11 mouse cellular contexts compared by ENCODE assay signal in genomic region chr4:118028994-118029393, GRCm38 (mm10).
DNase-seq lines count a peak whose midpoint lies in the region; ATAC-seq and TF ChIP-seq lines count a peak whose summit lies in the region.
"Had no signal": no experiment of that assay in that cellular context is flagged by ENCODE, and none has a peak within 500 bp of the region (broad histone marks: within the 10 kb centered on the region; RNA-seq: fewer than 3 reads in every experiment).

No protein-coding gene starts in this region.

- H3K9me3 ChIP-seq in lung, postnatal 0 days (ENCODE audit: low read length) = no peaks in the 10 kb centered on the region

- H3K4me2 ChIP-seq in lung, postnatal 0 days (replicated peaks; ENCODE audit: low read depth, low read length) = no peak overlapping the region

- H3K27ac ChIP-seq in lung, postnatal 0 days (ENCODE audit: low read length) = peak overlapping the region; percentile 47; the same call in 1 of the 2 replicates
- H3K27ac ChIP-seq: macrophage had no signal

- WGBS in lung, postnatal 0 days = 57% methylated on average over 9 of the region's 9 CpGs

- H3K27me3 ChIP-seq in lung, postnatal 0 days (replicated peaks; ENCODE audit: insufficient read depth, low read length) = no peaks in the 10 kb centered on the region

- H3K36me3 ChIP-seq in lung, postnatal 0 days (ENCODE audit: insufficient read depth, low read length) = no peaks in the 10 kb centered on the region

- H3K4me1 ChIP-seq in lung, postnatal 0 days (ENCODE audit: insufficient read depth, low read depth, low read length) = peaks cover 6% of the 10 kb centered on the region

- H3K4me3 ChIP-seq in lung, postnatal 0 days (ENCODE audit: low read depth, low read length) = no peak overlapping the region

- ATAC-seq in lung, postnatal 0 days = peak; percentile 47
- no peak for ATAC-seq in CD4-positive, CD25-positive, alpha-beta regulatory T cell, adult 4 months

- DNase-seq in cerebellum, postnatal 10 days = peak; percentile 33 to 50
- no peak for DNase-seq in cerebellum, adult 11 months
- DNase-seq in kidney, adult 8-10 months = peak; percentile 51 to 57
- DNase-seq in kidney, postnatal 4 days = no peak
- DNase-seq in gonadal fat pad, adult 2 months (ENCODE audit: low read depth) = peak; percentile 38
- DNase-seq in lung, postnatal 0 days (ENCODE audit: low spot score) = peak; percentile 71
- DNase-seq in thymus, postnatal 10 days (ENCODE audit: low spot score in 2 of 2) = no peak
- DNase-seq: embryo, embryonic 11 days; thymus, adult 18-20 months had no signal

- H3K9ac ChIP-seq in lung, postnatal 0 days (replicated peaks; ENCODE audit: low read depth) = no peak overlapping the region

- no peak for TF ChIP-seq EP300 in lung, postnatal 0 days (IDR thresholded peaks at IDR 0.05)

- TF ChIP-seq CTCF in lung, postnatal 0 days (IDR thresholded peaks at IDR 0.05) = no peak

Comparison
In these comparisons a context has a peak if more than half of its experiments do, and no peak if none do; other contexts are left out.
1. DNase-seq: peak in cerebellum, postnatal 10 days (2 of 2), kidney, adult 8-10 months (2 of 2), gonadal fat pad, adult 2 months (single experiment) and lung, postnatal 0 days (single experiment); none in cerebellum, adult 11 months (single experiment), kidney, postnatal 4 days (0 of 2) and thymus, postnatal 10 days (0 of 2).